Mouse (Mus musculus): ENCODE measurements at regions not wholly inside any gene's neighbourhood (a gene's known extent, or its start where the extent isn't known, plus 50 kb on each side); places are given as distances from the start of the nearest gene placed in this dataset.

DNA sequence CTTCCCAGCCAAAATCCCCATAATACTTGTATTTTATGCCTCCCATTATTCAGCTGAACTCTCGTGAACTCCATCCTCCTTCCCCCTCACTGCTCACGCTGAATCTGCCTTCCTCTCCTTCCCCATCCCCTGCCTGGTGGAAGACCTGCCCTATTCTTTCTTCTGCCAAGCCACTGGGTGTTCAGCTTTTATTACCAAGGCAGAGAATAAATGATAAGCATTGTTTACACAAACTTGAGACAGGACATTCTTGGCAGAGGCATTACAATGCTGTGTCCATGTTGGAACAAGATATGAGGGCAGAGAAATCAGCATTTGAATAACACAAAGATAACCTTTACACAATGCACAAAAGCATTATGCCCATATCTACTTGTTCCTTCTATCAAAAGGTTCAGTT, 80.2 kb downstream of the Dhrs2 start:
- DNase-seq (ENCODE audit: low read depth): no peak

DNA sequence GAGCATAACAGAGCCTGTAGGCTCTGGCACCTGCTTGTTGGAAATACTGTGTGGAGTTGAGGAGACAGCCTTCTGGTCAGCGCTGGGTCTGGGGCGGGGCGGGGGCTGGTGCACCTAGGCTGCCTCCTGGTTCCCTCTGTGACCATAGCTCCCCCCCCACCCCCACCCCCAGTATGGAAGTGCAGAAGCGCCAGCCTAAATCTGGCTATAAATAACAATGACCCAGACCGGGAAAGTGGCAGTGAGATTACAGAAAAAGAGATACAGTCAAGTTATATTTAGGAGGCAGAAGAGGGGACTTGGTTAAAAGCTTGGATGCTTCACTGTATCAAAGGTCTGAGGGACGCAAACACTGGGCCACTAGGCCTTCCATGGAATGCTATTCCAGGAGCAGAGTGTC, 91.8 kb downstream of the Dhrs2 start:
- DNase-seq (ENCODE audit: low read depth): no peak

DNA sequence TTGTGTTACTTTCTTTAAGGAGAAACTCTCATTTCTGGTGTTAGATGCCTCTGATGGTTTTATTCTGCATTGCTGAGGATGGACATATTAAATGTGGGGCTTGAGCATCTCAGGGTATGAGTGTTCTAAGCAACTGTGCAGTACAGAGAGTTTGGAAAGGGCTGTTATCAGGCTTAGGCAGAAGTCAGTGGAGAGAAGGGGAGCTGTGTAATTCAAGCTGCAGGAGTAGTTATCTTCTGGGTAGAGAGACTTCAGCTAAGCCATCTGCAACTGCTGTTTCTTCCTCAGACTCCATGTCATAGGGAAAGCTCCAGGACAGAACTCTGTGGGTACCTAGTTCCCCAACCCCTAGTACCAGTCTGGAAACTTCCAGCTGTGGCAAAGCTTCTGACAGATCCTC, 102.1 kb downstream of the Dhrs2 start:
- DNase-seq (ENCODE audit: low read depth): no peak

DNA sequence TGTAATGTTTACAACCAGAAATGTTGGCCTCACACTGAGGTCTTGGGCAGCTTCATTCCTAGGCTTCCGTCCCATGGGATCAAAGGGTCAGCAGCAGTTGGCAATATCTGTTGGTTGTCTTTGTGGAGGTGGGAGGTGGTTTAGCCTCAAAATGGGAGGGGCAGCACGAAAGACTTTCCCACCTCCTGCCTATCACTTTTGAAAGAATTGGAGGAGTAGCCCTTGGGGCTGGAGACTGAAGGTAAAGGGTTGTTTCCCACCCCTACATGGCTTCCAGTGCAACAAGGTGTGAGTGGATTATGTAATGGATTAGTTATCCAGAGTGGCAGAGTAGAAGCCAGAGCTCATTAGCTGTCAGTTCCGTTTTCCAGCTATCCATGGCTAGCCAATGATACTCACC, 102.5 kb downstream of the Dhrs2 start:
- no peak for DNase-seq (ENCODE audit: low read depth)

DNA sequence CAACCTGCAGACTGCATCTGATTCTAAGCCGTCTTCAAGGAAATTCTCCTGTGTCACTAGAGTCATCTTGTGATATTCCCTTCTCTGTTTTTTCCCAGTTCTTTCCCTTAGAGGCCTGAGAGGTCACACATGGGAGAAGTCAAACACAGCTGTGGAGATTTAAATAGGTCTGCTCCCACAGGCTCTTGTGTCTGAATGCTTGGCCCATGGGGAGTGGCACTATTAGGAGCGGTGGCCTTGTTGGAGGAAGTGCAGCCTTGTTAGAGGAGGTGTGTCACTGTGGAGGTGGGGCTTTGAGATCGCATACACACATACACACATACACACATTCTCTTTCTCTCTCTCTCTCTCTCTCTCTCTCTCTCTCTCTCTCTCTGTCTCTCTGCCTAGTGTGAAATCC, 112.0 kb downstream of the Dhrs2 start:
- no peak for DNase-seq (ENCODE audit: low read depth)

DNA sequence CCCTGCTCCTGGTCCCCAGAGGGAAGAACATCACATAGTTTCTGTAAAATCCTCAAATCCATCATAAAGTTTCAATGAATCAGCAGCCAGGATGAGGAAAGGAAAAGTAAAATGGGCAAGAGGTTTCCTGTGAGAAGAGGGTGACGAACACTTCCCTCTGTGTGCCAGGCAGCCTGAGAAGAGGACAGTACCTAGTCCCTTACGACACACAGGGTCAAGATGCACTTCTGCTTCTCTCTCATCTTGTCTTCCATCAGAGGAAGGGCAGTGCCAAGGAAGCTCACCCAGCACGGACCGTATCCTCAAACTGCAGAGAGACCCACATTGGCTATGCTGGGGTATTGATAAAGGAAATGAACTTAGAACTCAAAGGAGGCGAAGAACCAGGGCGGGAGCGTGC, 112.5 kb downstream of the Dhrs2 start:
- no peak for DNase-seq (ENCODE audit: low read depth)

DNA sequence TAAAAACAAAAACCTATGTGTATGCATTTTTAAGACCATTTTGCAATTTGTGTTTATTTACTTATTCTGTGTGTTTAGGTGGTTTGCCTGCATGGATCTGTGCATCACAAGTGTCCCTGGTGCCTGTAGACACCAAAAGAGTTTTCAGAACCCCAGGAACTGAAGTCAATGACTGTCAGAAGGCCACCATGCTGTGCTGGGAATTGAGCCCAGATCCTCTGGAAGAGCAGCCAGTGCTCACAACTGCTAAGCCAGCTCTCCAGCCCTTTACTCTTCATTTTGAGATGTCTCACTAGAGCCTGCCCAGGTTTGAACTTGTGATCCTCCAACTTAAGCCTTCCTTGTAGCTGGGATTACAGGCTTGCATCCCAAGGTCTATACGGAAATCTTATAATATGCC, 113.8 kb downstream of the Dhrs2 start:
- DNase-seq (ENCODE audit: low read depth): no peak

DNA sequence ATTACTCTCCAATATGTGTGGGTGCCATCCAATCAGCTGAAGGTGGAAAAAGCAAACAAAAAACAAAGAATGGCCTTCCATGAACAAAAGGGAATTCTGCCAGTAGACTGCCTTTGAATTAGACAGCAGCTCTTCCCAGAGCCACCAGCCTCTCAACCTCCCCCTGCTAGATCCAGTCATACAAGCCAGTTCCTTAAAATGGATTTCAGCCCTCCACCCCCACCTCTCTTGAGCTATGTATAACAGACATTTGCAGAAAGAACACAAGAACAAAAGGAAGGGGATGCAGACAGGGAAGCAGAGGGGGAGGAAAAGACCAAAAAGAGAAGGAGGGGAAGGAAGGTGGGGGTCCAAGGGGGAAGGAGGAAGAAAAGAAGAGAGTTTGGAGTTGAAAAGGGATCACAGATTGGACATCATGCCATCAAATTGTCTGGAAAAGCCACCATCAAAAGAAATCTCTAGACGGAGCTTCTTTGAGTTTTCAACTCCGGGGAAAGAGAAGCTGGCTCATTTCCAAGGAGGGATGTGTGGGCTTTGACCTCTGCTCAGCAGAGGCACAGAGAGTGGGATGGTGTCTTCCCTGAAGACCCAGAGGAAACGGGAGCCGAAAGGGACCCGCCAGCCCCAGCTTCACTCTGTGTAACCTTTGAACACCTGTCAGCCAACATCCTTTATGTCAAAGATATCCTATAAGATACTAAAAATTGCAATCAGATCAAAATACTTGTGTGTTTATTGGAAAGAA, 114.8 kb downstream of the Dhrs2 start:
- DNase-seq (ENCODE audit: low read depth): no peak

DNA sequence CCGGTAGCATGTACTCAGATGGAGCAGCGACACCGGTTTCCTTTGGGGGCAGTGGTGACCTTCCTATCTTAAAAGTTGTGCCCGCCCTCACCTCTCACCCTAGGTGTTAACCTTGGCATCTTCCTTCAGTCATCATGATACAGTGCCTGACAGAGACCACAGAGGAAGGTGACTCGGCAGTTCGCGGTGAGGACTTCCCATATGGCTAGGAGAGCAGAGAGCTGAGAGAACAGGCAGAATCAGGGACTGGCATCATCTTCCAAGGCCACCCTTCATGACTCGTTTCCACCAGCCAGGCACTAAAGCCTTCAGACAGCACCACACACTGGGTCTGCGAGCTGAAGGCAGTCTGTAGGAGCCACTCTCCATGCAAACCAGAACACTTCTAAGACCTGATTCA, 116.2 kb downstream of the Dhrs2 start:
- no peak for DNase-seq (ENCODE audit: low read depth)

DNA sequence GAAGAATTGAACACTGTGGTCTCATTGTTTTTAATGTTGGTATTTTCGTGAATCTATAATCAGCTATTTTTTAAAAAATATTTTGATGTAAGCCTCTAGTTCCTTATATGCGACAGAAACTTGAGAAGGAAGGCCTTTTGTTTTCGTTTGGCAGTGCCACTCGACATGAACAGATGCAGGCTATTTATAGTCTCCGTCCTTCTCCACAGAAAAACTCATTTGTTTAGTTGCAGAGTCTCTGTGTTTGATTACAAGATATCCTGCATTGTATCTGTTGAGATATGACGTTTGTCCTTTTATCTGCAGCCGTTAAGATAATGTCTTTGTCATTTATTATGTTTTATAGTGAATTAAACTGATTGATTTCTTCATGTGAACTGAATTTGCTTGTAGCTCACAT, 116.7 kb downstream of the Dhrs2 start:
- no peak for DNase-seq (ENCODE audit: low read depth)

DNA sequence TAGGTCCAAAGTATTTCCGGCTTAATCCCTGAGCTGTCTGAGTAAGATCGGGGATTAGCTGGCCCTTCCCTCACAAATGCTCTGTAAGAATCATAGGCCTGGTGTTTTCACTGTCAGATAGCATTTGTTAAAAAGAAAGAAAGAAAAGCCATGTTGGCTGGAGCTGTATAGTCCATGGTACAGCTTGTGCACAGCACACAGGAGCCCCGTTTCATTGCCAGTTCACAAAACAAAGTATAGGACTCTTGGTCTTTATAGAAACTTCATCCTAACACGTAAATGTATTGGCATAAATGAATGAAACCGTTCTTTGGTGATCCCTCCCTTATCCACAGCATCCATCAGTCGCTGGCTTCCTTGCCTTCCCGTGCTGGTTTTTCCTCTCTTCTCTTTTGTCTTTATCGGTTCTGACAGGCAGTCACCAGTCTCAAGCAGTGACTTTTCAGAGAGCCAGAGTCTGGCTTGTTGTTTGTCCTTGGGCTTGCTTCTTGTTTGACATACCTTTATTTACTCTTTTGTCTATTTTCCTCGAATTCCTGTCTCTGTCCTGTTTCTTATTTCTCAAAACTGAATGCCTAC, 117.3 kb downstream of the Dhrs2 start:
- DNase-seq (ENCODE audit: low read depth): no peak

DNA sequence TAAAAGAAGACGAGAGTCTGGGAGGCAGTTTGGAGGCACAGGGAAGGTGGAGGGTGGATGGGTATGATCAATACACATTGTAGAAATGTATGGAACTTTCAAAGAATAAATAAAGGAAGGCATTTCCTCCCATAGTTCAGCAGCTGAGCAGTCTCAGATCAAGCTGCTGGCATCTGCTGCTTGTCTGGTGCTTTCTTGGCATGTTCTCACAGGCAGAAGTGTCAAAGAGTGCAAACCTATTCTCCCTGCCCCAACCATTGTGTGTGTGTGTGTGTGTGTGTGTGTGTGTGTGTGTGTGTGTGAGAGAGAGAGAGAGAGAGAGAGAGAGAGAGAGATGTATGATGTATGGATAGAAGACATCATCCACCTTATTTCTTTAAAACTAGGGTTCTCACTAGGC, 121.5 kb downstream of the Dhrs2 start:
- DNase-seq (ENCODE audit: low read depth): no peak

DNA sequence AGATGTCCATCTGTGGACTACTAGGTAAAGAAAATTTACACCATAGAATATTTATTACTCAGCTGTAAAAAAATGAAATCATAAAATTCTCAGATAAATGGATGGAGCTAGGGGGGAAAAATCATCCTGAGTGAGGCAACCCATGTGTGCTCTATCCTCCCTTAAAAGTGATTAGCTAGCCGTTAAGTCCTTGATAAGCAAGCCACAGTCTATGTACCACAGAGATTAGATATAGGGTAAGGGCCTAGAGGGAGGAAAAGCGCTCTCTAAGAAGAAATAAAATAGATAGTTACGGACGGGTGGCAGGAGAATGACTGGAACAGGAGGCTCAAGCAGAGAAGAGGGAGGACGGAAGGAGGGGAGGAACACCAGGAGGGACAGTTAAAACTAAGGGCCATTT, 122.1 kb downstream of the Dhrs2 start:
- no peak for DNase-seq (ENCODE audit: low read depth)

DNA sequence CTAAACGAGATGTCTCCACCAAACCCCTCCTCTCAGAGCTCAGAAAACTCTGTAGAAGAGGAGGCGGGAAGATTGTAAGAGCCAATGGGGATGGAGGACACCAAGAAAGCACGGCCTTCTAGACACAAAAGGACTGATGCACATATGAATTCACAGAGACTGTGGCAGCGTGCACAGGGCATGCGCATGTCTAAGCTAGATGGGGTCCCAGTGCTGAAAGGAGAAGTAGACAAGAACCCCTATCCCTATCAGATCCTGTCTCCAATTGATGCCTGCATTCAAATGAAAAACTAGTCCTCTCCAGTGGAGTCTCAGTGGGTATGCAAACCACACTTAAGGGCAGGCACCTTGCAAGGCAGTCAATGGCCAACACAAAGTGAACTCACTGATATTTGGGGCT, 123.3 kb downstream of the Dhrs2 start:
- no peak for DNase-seq (ENCODE audit: low read depth)

DNA sequence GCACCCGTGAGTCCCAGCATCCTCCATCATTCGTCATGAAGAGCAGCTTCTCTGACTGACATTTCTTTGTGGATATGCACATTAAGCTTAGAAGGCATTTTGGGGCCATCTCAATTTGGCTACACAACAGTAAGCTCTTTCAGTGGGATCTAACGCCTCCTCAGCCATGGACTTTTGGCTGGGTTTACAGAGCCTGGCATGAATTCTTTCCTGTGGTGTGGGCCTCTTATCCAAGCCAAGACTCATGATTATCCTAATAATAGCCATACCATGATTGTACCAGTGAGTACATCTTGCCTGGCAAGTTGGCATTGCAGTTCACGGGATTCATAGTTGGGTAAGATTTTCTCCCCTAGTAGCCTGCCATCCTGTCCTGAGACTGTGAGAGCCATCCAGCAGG, 126.3 kb downstream of the Dhrs2 start:
- no peak for DNase-seq (ENCODE audit: low read depth)

DNA sequence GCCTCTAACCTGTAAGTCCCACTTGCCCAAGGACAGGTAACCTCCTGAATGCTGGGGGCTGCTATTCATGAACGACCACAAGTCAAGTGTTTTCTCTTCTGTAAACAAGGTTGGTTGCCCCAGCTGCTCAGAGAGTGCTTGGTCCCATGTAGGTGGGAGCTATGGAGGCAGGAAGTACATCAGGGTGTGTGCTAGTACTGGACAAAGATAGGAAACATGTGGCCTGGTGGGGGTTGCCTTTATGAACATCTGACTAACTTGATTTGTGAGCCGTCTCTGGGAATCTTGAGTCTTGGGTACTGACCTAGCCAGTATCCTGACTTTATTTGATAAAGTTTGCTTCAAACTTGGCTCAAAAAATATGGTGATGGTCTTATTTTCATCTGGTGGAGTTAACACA, 121.3 kb upstream of the Dhrs4 start:
- no peak for DNase-seq (ENCODE audit: low read depth)

DNA sequence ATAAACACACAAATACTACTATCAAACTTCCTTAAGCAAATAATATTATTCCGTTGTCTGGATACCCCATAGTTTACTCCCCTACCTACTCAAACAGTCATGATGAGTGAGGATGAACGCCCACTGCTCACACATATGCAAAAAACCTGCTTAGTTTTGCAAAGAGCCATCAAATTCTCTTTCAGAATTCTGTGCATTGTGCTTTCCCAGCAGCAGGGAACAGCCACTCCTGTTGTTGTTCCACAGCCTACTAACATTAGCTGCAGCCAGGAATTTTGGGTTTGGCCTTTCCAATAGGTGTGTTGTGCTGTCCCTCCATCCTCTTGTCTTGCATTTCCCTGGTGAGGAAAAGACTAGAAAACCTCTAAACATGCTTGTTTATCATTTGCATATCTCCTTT, 120.1 kb upstream of the Dhrs4 start:
- no peak for DNase-seq (ENCODE audit: low read depth)

DNA sequence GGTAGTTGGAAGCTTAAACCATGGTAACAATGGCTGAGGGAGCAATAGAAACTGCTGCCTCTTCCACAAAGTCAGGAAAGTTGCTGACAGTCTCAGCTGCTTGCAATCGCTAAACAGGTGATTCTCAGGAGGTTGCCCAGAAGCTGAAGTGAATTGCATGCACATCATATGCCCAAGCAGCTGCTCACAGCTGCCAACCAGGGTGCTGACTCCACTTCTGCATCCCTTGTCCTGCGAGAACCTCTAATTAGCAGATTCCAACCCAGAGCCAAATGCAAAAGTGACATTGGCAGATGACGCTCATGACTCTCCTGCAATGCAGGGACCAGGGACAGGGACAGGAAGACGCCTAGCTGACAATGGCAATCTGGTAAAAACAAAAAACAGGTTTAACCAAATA, 116.2 kb upstream of the Dhrs4 start:
- no peak for DNase-seq (ENCODE audit: low read depth)

DNA sequence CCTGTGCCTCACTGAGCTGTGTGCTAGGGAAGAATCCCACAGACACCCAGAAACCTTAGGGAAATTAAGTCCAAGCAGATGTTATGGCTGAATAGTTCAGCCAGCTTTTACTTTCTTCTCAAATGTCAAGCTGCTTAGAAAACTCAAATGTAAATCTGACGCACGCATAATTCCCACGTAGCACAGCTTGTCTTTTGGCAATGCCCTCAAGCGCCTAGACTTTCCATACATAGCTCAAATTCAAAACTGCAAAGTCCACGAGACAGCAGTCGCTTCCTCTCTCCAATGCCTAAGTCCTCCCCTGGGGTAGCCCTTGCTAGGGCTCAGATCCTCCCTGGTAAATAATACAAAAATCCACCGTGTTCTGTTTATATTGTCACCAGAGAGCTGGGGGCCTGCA, 115.8 kb upstream of the Dhrs4 start:
- DNase-seq (ENCODE audit: low read depth): no peak

DNA sequence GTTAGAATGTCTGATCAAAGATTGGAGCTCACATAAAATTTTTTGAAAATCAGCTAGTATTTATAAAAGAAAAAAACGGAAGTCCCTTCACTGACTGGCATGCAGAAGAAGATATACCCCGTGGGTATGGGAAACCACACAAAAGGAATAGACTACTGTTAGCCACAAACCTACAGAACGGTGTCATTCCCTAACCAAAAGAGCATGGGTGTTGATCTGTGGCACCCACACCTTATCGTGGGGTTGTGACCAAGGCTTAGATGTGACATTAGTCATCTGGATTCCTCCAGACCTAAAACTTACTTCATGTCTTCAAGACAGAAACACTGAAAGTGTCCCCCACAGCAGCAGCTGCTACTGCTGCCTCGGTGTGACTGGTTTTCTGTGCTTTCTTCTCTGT, 108.2 kb upstream of the Dhrs4 start:
- DNase-seq (ENCODE audit: low read depth): no peak

DNA sequence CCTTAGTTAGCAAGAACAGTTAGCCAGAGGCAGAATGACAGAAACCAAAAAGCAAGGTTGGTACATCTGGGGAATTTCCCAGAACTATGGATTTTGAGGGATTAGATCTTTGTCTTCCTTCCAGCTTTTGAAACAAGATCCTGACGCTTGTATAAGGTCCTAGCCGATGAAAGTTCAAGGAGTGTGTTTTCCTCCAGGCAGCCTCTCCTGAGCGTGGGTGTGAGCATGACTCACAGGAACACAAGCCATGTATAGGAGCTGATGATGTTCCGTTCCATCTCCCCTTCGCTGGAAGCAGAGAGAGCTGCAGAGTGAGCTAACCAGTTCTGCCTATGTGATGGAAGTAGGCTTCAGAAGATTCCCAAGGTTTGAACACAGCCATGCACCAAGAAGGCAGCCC, 105.6 kb upstream of the Dhrs4 start:
- no peak for DNase-seq (ENCODE audit: low read depth)

DNA sequence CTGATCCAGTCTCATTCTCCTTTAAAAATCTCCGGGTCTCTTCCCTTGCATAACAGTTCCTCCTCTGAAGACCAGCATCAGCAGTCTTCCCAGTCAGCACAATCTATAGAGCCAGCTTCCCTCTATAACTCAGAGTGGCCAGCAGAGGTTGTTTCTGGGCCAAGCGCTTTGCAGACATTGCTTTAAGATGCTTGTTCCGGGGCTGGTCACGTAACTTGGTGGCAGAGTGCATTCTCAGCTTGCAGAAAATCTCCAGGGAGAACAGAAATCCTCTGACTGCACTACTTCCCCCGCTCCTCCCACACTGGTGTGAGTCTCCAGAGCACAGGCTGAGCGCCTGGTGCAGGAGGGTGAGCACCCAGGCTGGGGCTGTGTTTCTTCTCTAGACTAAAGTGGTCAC, 91.8 kb upstream of the Dhrs4 start:
- peak; percentile 21 for DNase-seq (ENCODE audit: low read depth)

DNA sequence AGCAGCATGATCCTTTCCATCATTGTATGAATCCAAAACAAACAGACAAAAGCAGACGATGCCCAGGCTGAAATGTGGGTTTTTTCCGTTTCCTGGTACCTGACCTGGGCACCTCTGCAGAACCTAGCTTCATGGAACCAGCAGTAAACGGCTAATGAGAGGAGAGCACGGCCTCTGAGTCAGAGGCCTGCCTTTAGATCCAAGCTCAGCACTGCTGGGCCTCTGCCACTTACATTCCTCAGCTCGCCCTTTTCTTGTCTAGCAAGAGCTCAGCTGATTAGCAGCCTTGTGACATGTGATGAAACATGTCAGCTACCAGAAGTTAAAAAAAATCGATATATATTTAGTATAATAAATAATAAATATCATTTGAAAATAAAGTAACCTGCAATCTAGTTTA, 91.2 kb upstream of the Dhrs4 start:
- peak; percentile 48 for DNase-seq (ENCODE audit: low read depth)

DNA sequence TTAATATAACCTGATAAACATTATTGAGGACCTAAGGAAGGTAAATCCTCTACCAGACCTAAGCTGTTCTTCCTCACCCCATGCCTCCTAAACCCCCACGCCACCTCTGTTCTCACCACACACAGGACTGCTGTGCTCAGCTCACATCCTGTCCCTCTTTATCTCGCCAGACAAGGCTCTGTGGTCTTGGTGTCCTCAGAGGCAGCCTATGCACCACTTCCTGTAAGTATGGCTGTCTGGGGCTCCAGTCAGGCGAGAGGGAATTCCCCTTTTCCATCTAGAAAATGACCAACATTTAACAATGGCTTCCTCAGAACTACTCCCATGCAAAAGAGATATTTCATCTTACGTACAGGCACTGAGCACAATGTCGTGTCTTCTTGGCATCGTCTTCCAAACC, 86.2 kb upstream of the Dhrs4 start:
- no peak for DNase-seq (ENCODE audit: low read depth)
